In genomic region chr14:75460436-75460835, GRCm38 (mm10) we compare ENCODE assay signal across 21 mouse cellular contexts. TPM values are rescaled to one million over a fixed set of nuclear protein-coding genes. Genes with fewer than 3 reads are reported as not detected.
A peak's percentile ranks its signal among the peaks of the same experiment; 100 is the strongest.
DNase-seq lines count a peak whose midpoint lies in the region; ATAC-seq and TF ChIP-seq lines count a peak whose summit lies in the region.
"Had no signal": no experiment of that assay in that cellular context is flagged by ENCODE, and none has a peak within 500 bp of the region (broad histone marks: within the 10 kb centered on the region; RNA-seq: fewer than 3 reads in every experiment).

No protein-coding gene starts in this region.

- H3K9ac ChIP-seq in hindbrain, embryonic 13.5 days = no peak overlapping the region
- no peak overlapping the region for H3K9ac ChIP-seq in midbrain, embryonic 13.5 days (replicated peaks)
- H3K9ac ChIP-seq in midbrain, embryonic 15.5 days = no peak overlapping the region
- H3K9ac ChIP-seq in forebrain, embryonic 13.5 days = peak overlapping the region; percentile 46; the same call in 1 of the 2 replicates
- H3K9ac ChIP-seq in hindbrain, postnatal 0 days (replicated peaks; ENCODE audit: low read length) = no peak overlapping the region
- H3K9ac ChIP-seq: limb, embryonic 12.5 days; liver, embryonic 14.5 days had no signal

- TF ChIP-seq CTCF in hindbrain, postnatal 0 days (IDR thresholded peaks at IDR 0.05; ENCODE audit: low read depth) = no peak

- H3K9me3 ChIP-seq in hindbrain, embryonic 13.5 days = peaks cover 6% of the 10 kb centered on the region; the same call in 1 of the 2 replicates
- no peaks in the 10 kb centered on the region for H3K9me3 ChIP-seq in hindbrain, embryonic 10.5 days
- H3K9me3 ChIP-seq in midbrain, embryonic 13.5 days = no peaks in the 10 kb centered on the region
- H3K9me3 ChIP-seq in midbrain, embryonic 15.5 days = no peaks in the 10 kb centered on the region
- no peaks in the 10 kb centered on the region for H3K9me3 ChIP-seq in forebrain, embryonic 13.5 days (replicated peaks)
- no peaks in the 10 kb centered on the region for H3K9me3 ChIP-seq in hindbrain, postnatal 0 days (ENCODE audit: low read length)
- H3K9me3 ChIP-seq: limb, embryonic 12.5 days had no signal

- H3K27ac ChIP-seq in hindbrain, embryonic 13.5 days = peak overlapping the region; percentile 10; the same call in 1 of the 2 replicates
- no peak overlapping the region for H3K27ac ChIP-seq in hindbrain, embryonic 10.5 days
- H3K27ac ChIP-seq in midbrain, embryonic 13.5 days = peak overlapping the region; percentile 32; the same call in 1 of the 2 replicates
- no peak overlapping the region for H3K27ac ChIP-seq in midbrain, embryonic 15.5 days
- H3K27ac ChIP-seq in forebrain, embryonic 13.5 days = peak overlapping the region; percentile 94
- peak overlapping the region; percentile 41; the same call in 1 of the 2 replicates for H3K27ac ChIP-seq in hindbrain, postnatal 0 days
- H3K27ac ChIP-seq: kidney, postnatal 0 days; limb, embryonic 12.5 days; liver, embryonic 14.5 days had no signal

- ATAC-seq in hindbrain, embryonic 13.5 days (ENCODE audit: low FRiP score) = no peak
- no peak for ATAC-seq in midbrain, embryonic 13.5 days
- ATAC-seq in midbrain, embryonic 15.5 days (replicated peaks) = no peak
- peak; percentile 5 for ATAC-seq in forebrain, embryonic 13.5 days
- ATAC-seq in hindbrain, postnatal 0 days = no peak
- ATAC-seq: intestine, embryonic 16.5 days; lung, postnatal 0 days had no signal

- peak overlapping the region; percentile 19; the same call in 1 of the 2 replicates for H3K4me2 ChIP-seq in hindbrain, embryonic 13.5 days
- H3K4me2 ChIP-seq in midbrain, embryonic 13.5 days (replicated peaks) = peak overlapping the region; percentile 25; the same call in 1 of the 2 replicates
- H3K4me2 ChIP-seq in midbrain, embryonic 15.5 days = no peak overlapping the region
- peak overlapping the region; percentile 77 for H3K4me2 ChIP-seq in forebrain, embryonic 13.5 days
- no peak overlapping the region for H3K4me2 ChIP-seq in hindbrain, postnatal 0 days (ENCODE audit: low read depth, low read length)
- H3K4me2 ChIP-seq: limb, embryonic 12.5 days had no signal

- H3K27me3 ChIP-seq in hindbrain, embryonic 13.5 days = no peaks in the 10 kb centered on the region
- peaks cover 37% of the 10 kb centered on the region for H3K27me3 ChIP-seq in hindbrain, embryonic 10.5 days (ENCODE audit: insufficient read depth, poor library complexity, severe bottlenecking)
- H3K27me3 ChIP-seq in midbrain, embryonic 13.5 days = no peaks in the 10 kb centered on the region
- H3K27me3 ChIP-seq in midbrain, embryonic 15.5 days (replicated peaks) = no peaks in the 10 kb centered on the region
- no peaks in the 10 kb centered on the region for H3K27me3 ChIP-seq in forebrain, embryonic 13.5 days
- no peaks in the 10 kb centered on the region for H3K27me3 ChIP-seq in hindbrain, postnatal 0 days (ENCODE audit: insufficient read depth, low read length)

- H3K4me1 ChIP-seq in hindbrain, embryonic 13.5 days (replicated peaks) = peaks cover 57% of the 10 kb centered on the region
- peaks cover 43% of the 10 kb centered on the region for H3K4me1 ChIP-seq in hindbrain, embryonic 10.5 days (replicated peaks)
- H3K4me1 ChIP-seq in midbrain, embryonic 13.5 days (replicated peaks) = peaks cover 50% of the 10 kb centered on the region
- H3K4me1 ChIP-seq in midbrain, embryonic 15.5 days = peaks cover 41% of the 10 kb centered on the region
- H3K4me1 ChIP-seq in forebrain, embryonic 13.5 days = peaks cover 50% of the 10 kb centered on the region
- peaks cover 19% of the 10 kb centered on the region for H3K4me1 ChIP-seq in hindbrain, postnatal 0 days (ENCODE audit: insufficient read depth, low read length)

- DNase-seq in hindbrain, embryonic 10.5 days (ENCODE audit: low spot score) = no peak
- peak; percentile 12 for DNase-seq in hindbrain, postnatal 0 days (ENCODE audit: low spot score)
- no peak for DNase-seq in gastrocnemius, postnatal 4 days (ENCODE audit: low spot score in 2 of 2)
- no peak for DNase-seq in kidney, postnatal 4 days
- DNase-seq: cerebellum, adult 9-10 months; gastrocnemius, postnatal 10 days; heart, postnatal 36 days; thymus, postnatal 25 days had no signal

- H3K36me3 ChIP-seq in hindbrain, embryonic 13.5 days = no peaks in the 10 kb centered on the region
- H3K36me3 ChIP-seq in hindbrain, embryonic 10.5 days = no peaks in the 10 kb centered on the region
- H3K36me3 ChIP-seq in midbrain, embryonic 13.5 days = no peaks in the 10 kb centered on the region
- no peaks in the 10 kb centered on the region for H3K36me3 ChIP-seq in midbrain, embryonic 15.5 days (replicated peaks)
- peaks cover 6% of the 10 kb centered on the region; the same call in 1 of the 2 replicates for H3K36me3 ChIP-seq in forebrain, embryonic 13.5 days (ENCODE audit: poor library complexity, severe bottlenecking)
- no peaks in the 10 kb centered on the region for H3K36me3 ChIP-seq in hindbrain, postnatal 0 days (ENCODE audit: insufficient read depth, low read length)
- H3K36me3 ChIP-seq: limb, embryonic 12.5 days had no signal

- WGBS in hindbrain, embryonic 13.5 days = 60% methylated on average over 3 of the region's 3 CpGs
- 52% methylated on average over 3 of the region's 3 CpGs for WGBS in hindbrain, embryonic 10.5 days
- WGBS in midbrain, embryonic 13.5 days = 40% methylated on average over 3 of the region's 3 CpGs
- 48% methylated on average over 3 of the region's 3 CpGs for WGBS in midbrain, embryonic 15.5 days
- WGBS in forebrain, embryonic 13.5 days = 19% methylated on average over 3 of the region's 3 CpGs
- WGBS in hindbrain, postnatal 0 days = 44% methylated on average over 3 of the region's 3 CpGs

- no peak overlapping the region for H3K4me3 ChIP-seq in hindbrain, embryonic 13.5 days
- no peak overlapping the region for H3K4me3 ChIP-seq in hindbrain, embryonic 10.5 days
- no peak overlapping the region for H3K4me3 ChIP-seq in midbrain, embryonic 13.5 days (replicated peaks)
- no peak overlapping the region for H3K4me3 ChIP-seq in midbrain, embryonic 15.5 days
- H3K4me3 ChIP-seq in forebrain, embryonic 13.5 days = no peak overlapping the region
- no peak overlapping the region for H3K4me3 ChIP-seq in hindbrain, postnatal 0 days (ENCODE audit: low read length)
- H3K4me3 ChIP-seq: left cerebral cortex, adult 2 months; limb, embryonic 12.5 days; megakaryocyte, embryonic 14.5 days; myocyte had no signal

RNA-seq across cellular contexts. Expression of gene Siah3, which starts 4.7 kb away (rescaled TPM):
- polyA plus RNA-seq in hindbrain, embryonic 13.5 days (2015; fragmentation: Nextera tagmentation; extraction: Ambion mirVana) = 4.0 and 4.5 TPM in 2 replicates
- polyA plus RNA-seq in hindbrain, embryonic 10.5 days (2016; fragmentation: Nextera tagmentation; extraction: Ambion mirVana) = 0.34 and 1.2 TPM in 2 replicates
- 2.7 and 3.5 TPM in 2 replicates for polyA plus RNA-seq in midbrain, embryonic 13.5 days (2015; fragmentation: Nextera tagmentation; extraction: Ambion mirVana)
- 3.0 and 3.4 TPM in 2 replicates for polyA plus RNA-seq in midbrain, embryonic 15.5 days (2015; fragmentation: Nextera tagmentation; extraction: Ambion mirVana)
- polyA plus RNA-seq in forebrain, embryonic 13.5 days (2015; fragmentation: Nextera tagmentation; extraction: Ambion mirVana) = 5.9 and 6.7 TPM in 2 replicates
- 8.2 and 11.1 TPM in 2 replicates for total RNA-seq in hindbrain, postnatal 0 days (2014; rRNA removed)
- polyA plus RNA-seq in hindbrain, postnatal 0 days (2015; fragmentation: Nextera tagmentation; extraction: Ambion mirVana) = 2.5 and 3.1 TPM in 2 replicates
- total RNA-seq in gastrocnemius, postnatal 4 days (2021) = under 1 TPM; 0.27 to 0.36 TPM
- total RNA-seq: ES-E14; heart, postnatal 36 days had no signal
- polyA plus RNA-seq: lung, postnatal 0 days; myocyte had no signal

Comparison
In these comparisons a context has a peak if more than half of its experiments do, and no peak if none do; other contexts are left out.
1. H3K27ac ChIP-seq: peak in hindbrain, embryonic 13.5 days (single experiment), midbrain, embryonic 13.5 days (single experiment), forebrain, embryonic 13.5 days (single experiment) and hindbrain, postnatal 0 days (single experiment); none in hindbrain, embryonic 10.5 days (single experiment) and midbrain, embryonic 15.5 days (single experiment).
2. H3K4me2 ChIP-seq: peak in hindbrain, embryonic 13.5 days (single experiment), midbrain, embryonic 13.5 days (single experiment) and forebrain, embryonic 13.5 days (single experiment); none in midbrain, embryonic 15.5 days (single experiment) and hindbrain, postnatal 0 days (single experiment).